Mouse (Mus musculus) cerebellum, postnatal 25 days (tissue): ENCODE measurements around the gene Gm15557.
"Not testable (repeated sequence)": the region's sequence is repeated elsewhere in the genome, so short reads cannot be mapped to it uniquely, and the experiment has no call there.

Source experiments
- DNase-seq, 2 experiments: peaks; one replicate each; pipeline ENCODE4 v3.0.0; 2021; ENCODE audit warnings: mixed read lengths in 2 of 2

The Gm15557 gene

GRCm38 (mm10) chr2:155940681-155941080, at the start of gene Gm15557:
Gene Gm15557 (plus strand): TSS chr2:155940728.
- DNase-seq: no peak

DNA sequence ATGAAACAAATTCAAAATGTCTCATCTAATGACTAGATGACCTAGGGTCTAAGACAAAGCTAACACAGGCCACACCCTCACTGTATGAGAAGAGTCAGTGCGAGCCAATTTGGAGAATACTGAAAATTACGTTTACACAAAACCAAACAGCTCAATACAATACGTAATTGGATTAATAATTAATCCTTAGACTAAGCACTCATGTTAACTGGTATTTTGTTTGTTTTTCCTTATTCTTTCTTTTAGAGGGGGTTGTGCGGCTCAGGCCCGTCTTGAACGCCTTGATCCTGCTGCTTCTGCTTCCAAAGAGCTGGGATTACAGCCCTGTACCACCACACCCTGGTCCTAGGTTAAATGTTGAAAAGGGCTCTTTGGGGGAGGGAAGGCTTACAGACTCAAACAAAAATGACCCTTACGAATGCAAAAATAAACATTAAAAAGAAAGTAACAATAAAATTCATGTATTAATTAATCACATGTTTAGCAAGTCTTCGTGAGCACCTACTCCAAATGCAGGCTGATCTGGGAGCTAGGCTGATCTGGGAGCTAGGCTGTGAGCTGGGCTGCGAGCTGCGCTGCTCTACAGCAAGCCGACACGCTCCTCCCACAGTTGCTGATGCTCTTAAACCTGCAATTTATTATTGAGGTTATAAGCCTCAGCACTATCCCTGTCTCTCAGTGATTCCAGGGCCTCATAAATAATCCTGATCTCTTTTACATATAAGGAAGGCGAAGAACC, 46.1 kb upstream of the Gm15557 start:
- no peak for DNase-seq

GRCm38 (mm10) chr2:155895046-155895735, 45.3 kb upstream of the Gm15557 start:
- DNase-seq: peak in 1 of 2 experiments; percentile 18

GRCm38 (mm10) chr2:155902989-155903631, 37.4 kb upstream of the Gm15557 start:
- peak; percentile 68 to 81 for DNase-seq

DNA sequence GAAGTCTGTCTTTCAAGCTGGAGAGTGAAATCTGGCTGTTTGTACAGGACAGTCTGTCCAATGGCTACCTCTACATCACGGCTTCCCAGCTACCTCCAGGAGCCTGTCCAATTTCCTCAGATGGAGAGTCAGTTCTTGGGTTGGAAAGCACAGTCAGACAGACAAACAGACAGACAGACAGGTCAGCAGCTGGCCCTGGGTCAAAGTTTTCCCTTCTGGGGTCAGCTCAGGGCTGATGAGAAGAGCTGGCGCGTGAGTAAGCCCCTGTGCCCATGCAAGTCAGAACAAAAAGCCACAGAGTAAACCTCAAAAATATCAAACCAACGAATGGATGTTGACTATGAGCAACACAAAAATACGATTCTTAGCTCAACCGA, 36.9 kb upstream of the Gm15557 start:
- DNase-seq: peak in 1 of 2 experiments; percentile 37

DNA sequence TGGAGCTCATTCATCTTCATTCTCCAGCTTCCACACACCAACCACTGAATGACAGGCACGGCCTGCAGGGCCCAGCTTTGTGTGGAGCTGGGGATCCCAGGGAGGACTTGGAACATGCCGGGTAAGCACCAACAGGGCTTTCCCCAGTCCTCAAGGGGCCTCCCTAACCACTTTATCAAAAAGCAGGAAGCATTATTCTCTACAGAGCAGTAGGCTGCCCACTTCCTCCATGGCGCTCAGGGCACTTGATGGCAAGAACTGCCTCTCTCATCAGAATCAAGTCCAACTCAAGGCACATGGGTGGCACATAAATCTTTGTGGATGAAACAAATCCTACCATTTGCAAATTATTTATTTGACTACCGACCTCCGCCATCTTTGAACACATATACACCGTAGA, 25.8 kb upstream of the Gm15557 start:
- DNase-seq: no peak

- DNase-seq: no peak
Observed at GRCm38 (mm10) chr2:155923143-155923542, 17.4 kb upstream of the Gm15557 start.

DNA sequence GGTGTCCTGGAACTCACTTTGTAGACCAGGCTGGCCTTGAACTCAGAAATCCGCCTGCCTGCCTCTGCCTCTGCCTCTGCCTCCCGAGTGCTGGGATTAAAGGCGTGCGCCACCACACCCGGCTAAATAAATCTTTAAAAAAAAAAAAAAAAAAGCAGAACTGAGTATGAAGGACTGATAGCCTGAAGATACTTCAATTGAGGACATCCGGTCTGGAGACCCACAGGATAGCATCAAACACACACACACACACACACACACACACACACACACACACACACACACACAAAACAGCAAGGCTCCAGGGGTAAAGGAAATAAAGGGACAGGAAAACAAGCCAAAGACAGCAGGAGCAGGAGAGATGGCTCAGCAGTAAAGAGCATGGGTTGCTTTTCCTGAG, 15.3 kb upstream of the Gm15557 start:
- DNase-seq: not testable (repeated sequence)

GRCm38 (mm10) chr2:155928711-155929345, 11.7 kb upstream of the Gm15557 start:
- DNase-seq: no peak

DNA sequence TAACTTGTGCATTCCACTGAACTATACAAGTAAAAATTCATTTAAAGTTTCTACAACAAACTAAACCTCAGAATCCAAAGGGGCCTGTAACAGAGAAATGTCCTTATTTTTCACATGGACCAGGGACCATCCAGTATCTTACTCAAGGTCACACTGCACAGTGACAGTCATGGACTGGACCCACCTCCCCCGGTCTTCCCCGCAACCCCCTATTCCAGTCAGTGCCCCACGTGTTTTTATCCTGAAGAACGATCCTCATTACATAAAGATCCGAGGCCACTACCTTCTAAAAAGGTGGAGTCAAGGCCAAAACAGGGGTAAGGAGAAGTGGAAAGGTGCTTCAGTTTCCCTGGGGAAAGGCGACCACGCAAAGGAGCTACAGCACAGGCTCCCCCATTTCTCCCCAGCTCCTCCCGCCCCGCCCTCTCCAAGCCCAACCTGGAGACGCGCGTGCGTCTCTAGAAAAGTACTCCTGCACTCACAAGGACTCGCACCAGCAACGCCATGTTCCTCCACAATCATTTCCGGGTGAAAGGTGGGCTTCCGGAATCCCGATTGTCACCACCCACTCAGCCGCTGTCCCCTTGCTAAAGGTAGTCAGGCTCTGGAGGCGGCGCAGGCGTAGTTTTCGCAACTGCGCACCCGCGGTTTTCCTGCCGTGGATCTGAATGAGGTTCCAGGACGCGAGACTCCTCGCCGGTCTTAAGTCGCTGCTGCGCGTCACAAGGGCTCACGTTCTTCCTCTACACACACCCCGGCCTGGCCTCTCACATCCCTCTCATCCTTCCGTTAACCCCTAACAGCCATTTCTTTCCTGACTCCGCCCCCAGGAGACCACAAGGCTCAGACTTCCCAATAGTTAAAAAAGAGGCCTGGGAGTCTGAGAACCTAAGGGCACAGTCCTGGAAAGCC, 10.7 kb upstream of the Gm15557 start, which contains the start of gene Uqcc1:
Uqcc1 (minus strand) TSS at position 780 of the 912 bp plus-strand sequence.
- peak; percentile 91 to 94 for DNase-seq

- no peak for DNase-seq
Observed at GRCm38 (mm10) chr2:155939897-155940529, 515 bp upstream of the Gm15557 start.

DNA sequence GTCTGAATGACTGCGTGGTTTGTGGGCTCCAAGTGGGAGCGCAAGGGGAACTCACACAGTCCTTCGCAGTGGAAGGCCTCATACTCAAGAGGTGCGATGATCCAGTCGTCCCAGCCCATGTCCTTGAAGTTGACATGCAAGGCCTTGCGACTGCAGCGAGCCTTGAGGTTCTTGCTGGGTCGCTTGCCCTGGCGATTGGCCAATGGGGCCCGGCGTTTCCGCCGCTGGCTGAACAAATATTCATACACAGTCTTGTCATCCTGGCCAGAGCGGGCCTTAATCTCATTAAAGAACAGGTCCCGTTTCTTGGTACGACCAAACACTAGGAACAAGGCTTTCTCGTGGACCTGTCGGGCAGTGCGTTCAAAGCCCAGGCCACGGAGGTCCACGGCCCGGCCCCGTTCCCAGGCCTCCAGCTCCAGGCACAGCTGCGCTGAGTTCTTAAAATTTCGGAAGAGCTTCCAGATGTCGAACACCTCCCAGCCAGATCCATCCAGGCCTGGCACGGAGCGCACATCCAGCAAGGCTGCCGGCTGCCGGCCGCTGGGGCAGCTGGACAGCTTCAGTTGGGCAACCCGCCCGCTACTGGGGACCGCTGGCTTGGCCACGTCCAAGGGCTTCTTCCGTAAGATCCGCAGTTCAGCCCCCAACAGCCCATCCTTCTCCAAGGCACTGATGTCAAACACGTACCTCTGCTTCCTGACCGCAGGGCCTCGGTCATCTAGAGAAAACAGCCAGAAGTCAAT, 1.3 kb downstream of the Gm15557 start:
- no peak for DNase-seq

- no peak for DNase-seq
Observed at GRCm38 (mm10) chr2:155943463-155943862, 2.9 kb downstream of the Gm15557 start.

DNA sequence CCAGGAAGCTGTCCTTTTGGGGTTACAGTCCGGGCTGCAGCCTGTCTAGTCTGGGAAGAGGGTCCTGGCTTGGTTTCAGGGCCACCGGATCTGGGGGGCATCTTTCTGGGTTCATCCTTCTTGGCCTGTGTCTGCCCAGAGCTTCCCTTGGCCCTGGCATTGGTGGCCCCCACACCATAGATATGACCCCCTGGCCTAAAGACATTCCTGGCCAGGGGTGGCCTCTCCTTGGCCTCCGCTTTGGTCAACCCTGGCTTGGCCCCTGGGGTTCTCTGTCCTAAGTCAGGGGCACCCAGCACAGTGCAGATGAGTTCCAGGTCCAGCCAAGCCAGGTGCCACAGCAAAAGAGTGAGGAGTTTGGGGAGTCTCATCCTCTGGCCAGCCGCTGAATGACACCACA, 4.2 kb downstream of the Gm15557 start:
- no peak for DNase-seq

- no peak for DNase-seq
Observed at GRCm38 (mm10) chr2:155945124-155945523, 4.6 kb downstream of the Gm15557 start, which contains the start of gene Gdf5. Gene Gdf5 (minus strand): TSS chr2:155945367.

GRCm38 (mm10) chr2:155945580-155945979, 5.1 kb downstream of the Gm15557 start:
- DNase-seq: no peak

- peak; percentile 70 to 82 for DNase-seq
Observed at GRCm38 (mm10) chr2:155946069-155946468, 5.5 kb downstream of the Gm15557 start.

DNA sequence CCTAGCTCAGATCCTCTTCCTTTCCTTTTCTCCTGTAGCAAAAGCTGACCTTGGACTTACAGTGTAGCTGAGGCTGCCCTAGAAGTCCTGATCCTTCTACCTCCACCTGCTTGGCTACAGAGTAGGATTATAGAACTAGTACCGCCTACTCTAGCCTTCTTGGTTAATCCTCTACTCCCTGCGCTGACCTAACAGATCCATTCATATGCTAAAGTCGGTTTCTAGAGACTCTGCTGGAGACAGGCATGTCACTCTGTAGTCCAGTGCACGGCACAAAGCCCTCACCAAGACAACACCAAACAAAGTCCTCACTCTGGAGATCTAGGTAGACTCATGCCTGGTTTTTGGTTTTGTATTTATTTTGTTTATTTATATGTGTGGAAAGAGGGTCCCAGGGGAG, 6.0 kb downstream of the Gm15557 start:
- no peak for DNase-seq

GRCm38 (mm10) chr2:155947390-155948002, 7.0 kb downstream of the Gm15557 start:
- no peak for DNase-seq

DNA sequence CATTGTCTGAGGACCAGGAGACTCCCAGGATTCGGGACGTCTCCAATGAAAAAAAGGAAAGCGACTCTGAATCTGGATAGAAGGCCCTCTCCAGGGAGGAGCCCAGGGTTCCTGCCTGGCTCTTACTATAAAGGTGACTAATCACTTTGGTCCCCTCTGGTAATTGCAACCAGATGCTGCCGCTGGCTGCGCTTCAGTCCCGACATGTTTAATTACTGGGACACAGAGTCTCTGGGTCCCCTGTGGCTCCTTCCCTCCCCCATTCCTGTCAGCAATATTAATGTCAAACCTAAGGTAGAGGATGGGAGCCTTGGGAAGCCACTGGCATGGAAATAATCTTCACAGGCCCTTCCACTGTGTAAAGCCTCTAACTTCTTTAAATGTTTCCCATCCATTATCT, 8.8 kb downstream of the Gm15557 start:
- DNase-seq: no peak
